Comparison of ENCODE assay signal across 8 mouse cellular contexts in the genomic region with DNA sequence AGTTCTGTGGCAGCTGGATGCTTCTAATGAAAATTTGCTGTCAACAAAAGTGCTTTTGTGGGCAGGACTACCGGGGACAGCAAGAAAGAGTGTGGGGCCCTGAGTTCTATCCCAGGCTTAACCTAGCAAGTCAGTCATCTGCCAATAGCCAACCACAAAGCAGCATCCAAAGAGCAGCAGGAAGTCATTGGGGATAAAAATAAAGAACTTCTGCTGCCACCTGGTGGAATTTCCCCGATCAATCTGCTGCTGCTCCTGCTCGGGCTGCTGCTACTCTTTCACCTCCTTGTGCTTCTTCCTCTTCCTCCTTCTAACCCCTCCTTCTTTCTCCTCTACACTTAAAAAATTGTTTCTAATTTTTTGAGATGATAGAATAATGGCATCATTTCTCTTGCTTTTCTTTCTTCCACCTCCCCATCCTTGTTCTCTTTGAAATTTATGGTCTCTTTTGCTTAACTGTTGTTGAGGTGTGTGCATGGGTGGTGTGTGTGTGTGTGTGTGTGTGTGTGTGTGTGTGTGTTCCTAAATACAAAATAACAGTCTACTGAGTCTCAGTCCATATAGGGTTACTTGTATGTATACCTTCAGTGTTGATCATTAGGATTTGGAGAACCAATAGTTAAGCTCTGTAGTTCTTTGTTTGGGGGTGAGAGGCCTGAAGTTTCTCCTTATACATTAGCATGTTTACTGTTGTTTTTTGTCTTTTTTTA. TPM values are rescaled to one million over a fixed set of nuclear protein-coding genes. Genes with fewer than 3 reads are reported as not detected.
DNase-seq lines count a peak whose midpoint lies in the region; ATAC-seq and TF ChIP-seq lines count a peak whose summit lies in the region.

No protein-coding gene starts in this region.

- H3K4me2 ChIP-seq in embryonic facial prominence, embryonic 11.5 days (ENCODE audit: low read depth, low read length): no peak overlapping the region
- no peak overlapping the region for H3K4me2 ChIP-seq in kidney, embryonic 16.5 days (replicated peaks; ENCODE audit: low read depth, low read length)

- 10% methylated on average over 3 of the region's 3 CpGs for WGBS in embryonic facial prominence, embryonic 11.5 days
- WGBS in heart, embryonic 10.5 days: 3% methylated on average over 3 of the region's 3 CpGs
- WGBS in kidney, embryonic 16.5 days: 5% methylated on average over 3 of the region's 3 CpGs
- WGBS in liver, adult 2 months: under 1% methylated on average over 3 of the region's 3 CpGs

- no peak overlapping the region for H3K4me3 ChIP-seq in embryonic facial prominence, embryonic 11.5 days (ENCODE audit: low read depth, low read length)
- H3K4me3 ChIP-seq in heart, embryonic 10.5 days: no peak overlapping the region
- no peak overlapping the region for H3K4me3 ChIP-seq in kidney, embryonic 16.5 days (ENCODE audit: low read length)
- H3K4me3 ChIP-seq in liver, adult 2 months (ENCODE audit: insufficient read depth, low read depth, low read length): no peak overlapping the region

- ATAC-seq in embryonic facial prominence, embryonic 11.5 days (replicated peaks; ENCODE audit: insufficient number of reproducible peaks, low FRiP score, low TSS enrichment, low read depth): peak; percentile 70; the same call in 1 of the 2 replicates
- peak; percentile 93 for ATAC-seq in kidney, embryonic 16.5 days (ENCODE audit: low FRiP score, low TSS enrichment)

- no peaks in the 10 kb centered on the region for H3K4me1 ChIP-seq in embryonic facial prominence, embryonic 11.5 days (ENCODE audit: control insufficient read depth, insufficient read depth, low read length)
- no peaks in the 10 kb centered on the region for H3K4me1 ChIP-seq in heart, embryonic 10.5 days
- no peaks in the 10 kb centered on the region for H3K4me1 ChIP-seq in kidney, embryonic 16.5 days (ENCODE audit: insufficient read depth, low read length)
- H3K4me1 ChIP-seq in liver, adult 2 months (ENCODE audit: control insufficient read depth, insufficient read depth, low read length): peaks cover 2% of the 10 kb centered on the region; the same call in 1 of the 2 replicates

- TF ChIP-seq POLR2A in liver, adult 2 months (IDR thresholded peaks at IDR 0.05; ENCODE audit: extremely low read depth, insufficient read depth, low read length): no peak

- TF ChIP-seq CTCF in liver, adult 2 months (IDR thresholded peaks at IDR 0.05; ENCODE audit: low read depth, low read length): peak; percentile 75

- DNase-seq in A20 (ENCODE audit: low read depth, low spot score): peak; percentile 84
- DNase-seq in adrenal gland, postnatal 25 days: peak; percentile 58
- peak; percentile 79 for DNase-seq in embryonic facial prominence, embryonic 11.5 days (ENCODE audit: low spot score)
- peak; percentile 85 for DNase-seq in heart, embryonic 10.5 days (ENCODE audit: low spot score)
- peak; percentile 65 for DNase-seq in liver, adult 2 months (ENCODE audit: extremely low read depth, low read depth, low spot score)
- peak; percentile 87 for DNase-seq in naive thymus-derived CD4-positive, alpha-beta T cell, adult 2 months (ENCODE audit: low read depth)
- peak; percentile 57 to 74 for DNase-seq in spleen, postnatal 4 days (ENCODE audit: low spot score in 2 of 2)

- H3K9ac ChIP-seq in embryonic facial prominence, embryonic 11.5 days (replicated peaks; ENCODE audit: low read length): no peak overlapping the region
- H3K9ac ChIP-seq in kidney, embryonic 16.5 days (replicated peaks; ENCODE audit: low read length): no peak overlapping the region
- no peak overlapping the region for H3K9ac ChIP-seq in liver, adult 2 months (ENCODE audit: low read depth, low read length)

- H3K36me3 ChIP-seq in embryonic facial prominence, embryonic 11.5 days (replicated peaks; ENCODE audit: control insufficient read depth, insufficient read depth, low read depth, low read length): no peaks in the 10 kb centered on the region
- no peaks in the 10 kb centered on the region for H3K36me3 ChIP-seq in heart, embryonic 10.5 days
- H3K36me3 ChIP-seq in kidney, embryonic 16.5 days (ENCODE audit: insufficient read depth, low read length): no peaks in the 10 kb centered on the region
- H3K36me3 ChIP-seq in liver, adult 2 months (ENCODE audit: control insufficient read depth, insufficient read depth, low read length): no peaks in the 10 kb centered on the region

- H3K27ac ChIP-seq in embryonic facial prominence, embryonic 11.5 days (replicated peaks; ENCODE audit: low read depth, low read length): no peak overlapping the region
- H3K27ac ChIP-seq in heart, embryonic 10.5 days: no peak overlapping the region
- H3K27ac ChIP-seq in kidney, embryonic 16.5 days (ENCODE audit: low read length): no peak overlapping the region
- no peak overlapping the region for H3K27ac ChIP-seq in liver, adult 2 months (replicated peaks; ENCODE audit: insufficient read depth, low read depth, low read length)

- H3K27me3 ChIP-seq in embryonic facial prominence, embryonic 11.5 days (ENCODE audit: control insufficient read depth, insufficient read depth, low read length): no peaks in the 10 kb centered on the region
- no peaks in the 10 kb centered on the region for H3K27me3 ChIP-seq in heart, embryonic 10.5 days (ENCODE audit: insufficient read depth, poor library complexity, severe bottlenecking)
- H3K27me3 ChIP-seq in kidney, embryonic 16.5 days (ENCODE audit: insufficient read depth, low read length): no peaks in the 10 kb centered on the region
- H3K27me3 ChIP-seq in liver, adult 2 months (ENCODE audit: control insufficient read depth, insufficient read depth, low read length): no peaks in the 10 kb centered on the region

- no peaks in the 10 kb centered on the region for H3K9me3 ChIP-seq in embryonic facial prominence, embryonic 11.5 days (replicated peaks; ENCODE audit: control insufficient read depth, low read length)
- H3K9me3 ChIP-seq in heart, embryonic 10.5 days: no peaks in the 10 kb centered on the region
- no peaks in the 10 kb centered on the region for H3K9me3 ChIP-seq in kidney, embryonic 16.5 days (ENCODE audit: low read length)

- H3K79me2 ChIP-seq in liver, adult 2 months (ENCODE audit: control insufficient read depth, insufficient read depth, low read length): no peaks in the 10 kb centered on the region

RNA-seq across cellular contexts. Expression of a gene that starts 45.9 kb away (rescaled TPM):
- total RNA-seq in adrenal gland, postnatal 25 days (2021): 52.2 and 66.2 TPM in 2 replicates
- 22.3 and 24.4 TPM in 2 replicates for polyA plus RNA-seq in embryonic facial prominence, embryonic 11.5 days (2014; fragmentation: Nextera tagmentation; extraction: Ambion mirVana)
- 36.0 and 54.4 TPM in 2 replicates for polyA plus RNA-seq in heart, embryonic 10.5 days (2016; fragmentation: Nextera tagmentation; extraction: Ambion mirVana)
- polyA plus RNA-seq in kidney, embryonic 16.5 days (2015; fragmentation: Nextera tagmentation; extraction: Ambion mirVana): 32.6 and 34.7 TPM in 2 replicates
- total RNA-seq in liver, adult 2 months (2014; rRNA removed): 27.7 and 42.3 TPM in 2 replicates
- polyA plus RNA-seq in liver, adult 2 months (2012; rRNA removed): 2.8 and 4.2 TPM in 2 replicates
